Mouse (Mus musculus) brain, embryonic 14.5 days (tissue): ENCODE results near the gene Wbp2.

Experiments
- CTCF ChIP-seq: fragments of 200-500 bp; IDR thresholded peaks from 2 replicates; pipeline ENCODE4 v1.5.1; 2012; ENCODE audit warnings: inconsistent platforms, mild to moderate bottlenecking, moderate library complexity, borderline replicate concordance; ENCODE audit not compliant: insufficient read depth, insufficient read length; ENCODE audit errors: extremely low read depth
- POLR2A ChIP-seq: fragments of 200-500 bp; IDR thresholded peaks from 2 replicates; pipeline ENCODE4 v1.6.1; 2012; ENCODE audit warnings: mild to moderate bottlenecking, inconsistent platforms, borderline replicate concordance; ENCODE audit not compliant: poor library complexity, insufficient read depth, insufficient read length, severe bottlenecking; ENCODE audit errors: extremely low read depth

- TF ChIP-seq CTCF (no peak), POLR2A (no peak)
Measured at GRCm38 (mm10) chr11:116058022-116058614, 28.7 kb downstream of the Wbp2 start.
